Mouse (Mus musculus): Measurements from ENCODE around the gene Rps2.
"Not testable (repeated sequence)": the region's sequence is repeated elsewhere in the genome, so short reads cannot be mapped to it uniquely, and the experiment has no call there.

Gene Rps2

DNA sequence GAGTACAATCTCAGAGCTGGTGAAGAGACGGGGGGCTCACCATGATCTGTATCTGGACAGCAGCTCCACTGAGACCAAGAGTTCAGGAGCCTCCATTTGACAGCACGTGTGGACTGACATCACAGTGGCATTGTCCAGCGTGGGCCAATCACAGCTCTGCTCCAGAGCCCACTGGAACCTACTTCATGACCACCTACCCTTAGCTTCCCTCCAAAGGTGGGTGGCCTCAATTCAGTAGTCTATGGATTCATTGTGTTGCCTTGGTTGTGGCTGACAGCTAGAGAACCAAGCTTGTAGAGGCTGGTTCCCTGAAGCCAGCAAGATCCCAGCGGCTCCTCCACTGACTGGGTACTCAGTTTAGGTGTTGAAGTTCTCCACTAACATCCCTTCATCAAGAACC, at the start of gene Rps2, which contains the start of gene Rnf151:
TSS of gene Rps2 (plus strand) at position 174 of the 400 bp plus-strand sequence.
TSS of gene Rnf151 (minus strand) at position 121 of the 400 bp plus-strand sequence.
- no peak for DNase-seq (ENCODE audit: extremely low read depth, low read depth)

DNA sequence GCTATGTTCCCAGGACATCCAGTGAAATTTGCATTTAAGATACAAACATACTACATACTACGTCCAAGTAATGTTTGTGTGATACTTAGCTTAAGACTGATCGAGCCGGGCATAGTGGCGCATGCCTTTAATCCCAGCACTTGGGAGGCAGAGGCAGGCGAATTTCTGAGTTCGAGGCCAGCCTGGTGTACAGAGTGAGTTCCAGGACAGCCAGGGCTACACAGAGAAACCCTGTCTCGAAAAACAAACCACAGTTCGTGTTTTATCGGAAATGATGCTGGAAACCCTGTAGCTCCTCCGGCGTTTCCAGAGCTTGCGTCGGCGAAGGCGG, 48.7 kb upstream of the Rps2 start:
- DNase-seq (ENCODE audit: extremely low read depth, low read depth) = not testable (repeated sequence)

DNA sequence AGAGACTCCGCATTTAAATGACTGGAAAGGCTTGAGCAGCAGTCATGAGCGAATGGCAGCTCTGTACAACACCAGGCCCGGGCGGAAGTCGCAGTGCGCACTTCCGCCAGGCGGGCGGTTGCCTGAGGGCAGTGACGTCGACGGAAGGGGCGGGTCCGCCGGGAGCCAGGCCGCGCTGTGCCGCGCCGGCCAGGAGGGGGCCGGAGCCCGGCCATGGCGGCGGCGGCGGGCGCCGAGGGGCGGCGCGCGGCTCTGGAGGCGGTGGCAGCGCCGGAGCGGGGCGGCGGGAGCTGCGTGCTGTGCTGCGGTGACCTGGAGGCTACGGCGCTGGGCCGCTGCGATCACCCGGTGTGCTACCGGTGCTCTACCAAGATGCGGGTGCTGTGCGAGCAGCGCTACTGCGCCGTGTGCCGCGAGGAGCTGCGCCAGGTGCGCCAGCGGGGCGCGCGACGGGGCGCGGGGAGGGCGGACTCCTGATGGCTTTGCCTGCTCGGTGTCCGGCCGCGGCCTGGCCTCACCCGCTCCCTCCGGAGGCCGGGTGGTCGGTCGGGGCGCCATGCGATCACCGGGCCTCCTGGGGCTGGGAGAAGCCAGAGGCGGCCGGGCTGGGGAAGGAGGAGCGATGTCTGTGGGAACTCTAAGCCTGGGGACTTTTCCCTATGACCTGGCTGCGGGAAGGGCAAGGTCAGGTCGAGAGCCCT, 48.2 kb upstream of the Rps2 start, which contains the start of gene Zfp598:
TSS of gene Zfp598 (plus strand) at position 143 of the 701 bp plus-strand sequence.
- peak; percentile 83 for DNase-seq (ENCODE audit: extremely low read depth, low read depth)

DNA sequence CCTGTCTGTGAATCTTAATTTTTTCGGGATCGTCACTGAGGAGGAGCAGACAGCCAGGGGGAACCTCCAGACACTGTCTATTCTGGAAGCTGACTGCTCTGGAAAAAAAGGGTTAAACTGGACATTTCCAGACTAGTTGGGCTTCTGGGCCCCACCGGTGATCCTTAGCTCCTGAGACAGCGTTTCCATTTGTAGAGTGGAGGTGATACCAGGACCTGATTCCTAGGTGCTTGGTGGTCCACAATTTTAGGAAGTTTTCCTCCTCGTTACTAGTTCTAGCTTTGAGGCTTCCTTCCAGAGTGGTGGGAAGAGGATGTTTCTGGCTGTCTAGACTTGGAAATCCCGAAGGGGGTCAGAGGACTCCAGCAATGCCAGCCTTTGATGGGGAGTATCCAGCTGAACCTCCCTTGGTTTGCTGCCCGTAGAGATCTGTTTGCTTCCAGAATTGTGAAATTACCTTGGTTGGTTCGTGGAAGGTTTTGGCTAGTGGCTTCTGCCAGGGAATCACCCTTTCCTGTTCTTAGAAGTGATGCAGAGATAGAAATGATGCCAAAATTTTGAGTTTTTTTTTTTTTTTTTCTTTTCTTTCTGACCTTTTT, 47.6 kb upstream of the Rps2 start:
- DNase-seq (ENCODE audit: extremely low read depth, low read depth) = no peak

DNA sequence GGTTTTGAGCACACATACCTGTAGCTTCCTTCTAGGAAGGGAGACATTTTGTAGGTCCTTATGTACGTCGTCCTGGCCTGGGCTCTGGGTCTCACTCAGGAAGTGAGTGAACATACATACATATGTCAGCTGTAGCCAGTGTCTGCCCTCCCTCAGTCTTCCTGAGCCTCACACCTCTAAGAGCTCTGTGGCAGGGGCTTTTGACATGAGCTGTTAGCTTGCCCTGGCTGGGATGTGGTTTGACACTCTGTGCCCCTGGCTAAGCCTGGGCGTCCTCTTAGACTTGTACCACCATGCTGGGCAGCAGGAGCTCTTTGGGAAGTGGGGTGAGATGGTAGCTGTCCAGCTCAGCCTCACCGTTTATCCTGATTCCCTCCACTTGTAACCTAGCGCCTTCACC, 46.6 kb upstream of the Rps2 start:
- no peak for DNase-seq (ENCODE audit: extremely low read depth, low read depth)

DNA sequence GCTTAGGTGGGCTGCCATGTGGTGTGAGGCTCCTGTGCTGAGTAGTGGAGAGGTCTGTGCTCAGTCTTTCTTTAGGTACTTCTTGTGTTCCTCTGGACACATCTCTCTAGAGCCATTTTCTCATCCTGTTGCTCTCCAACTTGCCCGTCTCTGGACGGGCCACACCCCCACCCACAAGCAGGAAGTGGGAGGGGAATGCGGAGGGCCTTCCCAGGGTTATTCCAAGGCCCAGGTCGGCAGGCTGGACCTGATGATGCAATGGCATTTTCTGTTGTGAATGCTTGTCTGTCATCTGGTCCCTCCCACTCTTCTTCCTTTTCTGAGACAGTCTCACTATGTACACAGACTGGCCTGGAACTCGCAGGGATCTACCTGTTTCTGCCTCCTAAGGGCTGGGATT, 45.8 kb upstream of the Rps2 start:
- no peak for DNase-seq (ENCODE audit: extremely low read depth, low read depth)

DNA sequence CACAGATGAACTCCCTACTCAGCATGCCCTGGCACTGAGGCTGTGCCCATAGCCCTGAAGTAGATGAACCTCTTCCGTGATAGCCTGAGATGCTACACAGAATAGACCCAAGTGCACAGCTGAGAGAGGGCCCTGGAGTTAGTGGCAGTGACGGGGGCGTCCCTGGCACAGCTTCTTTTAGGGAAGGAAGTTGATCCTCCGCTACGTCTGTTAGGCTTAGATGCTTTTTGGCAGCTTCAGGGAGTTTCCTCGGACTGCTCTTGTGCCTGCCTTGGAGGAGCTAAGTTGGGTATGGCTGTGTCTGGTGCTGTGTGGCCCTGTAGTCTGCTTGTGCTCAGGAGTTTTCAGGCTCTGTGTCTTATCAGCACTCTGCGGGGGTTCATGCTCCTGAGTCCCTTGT, 43.6 kb upstream of the Rps2 start:
- no peak for DNase-seq (ENCODE audit: extremely low read depth, low read depth)

DNA sequence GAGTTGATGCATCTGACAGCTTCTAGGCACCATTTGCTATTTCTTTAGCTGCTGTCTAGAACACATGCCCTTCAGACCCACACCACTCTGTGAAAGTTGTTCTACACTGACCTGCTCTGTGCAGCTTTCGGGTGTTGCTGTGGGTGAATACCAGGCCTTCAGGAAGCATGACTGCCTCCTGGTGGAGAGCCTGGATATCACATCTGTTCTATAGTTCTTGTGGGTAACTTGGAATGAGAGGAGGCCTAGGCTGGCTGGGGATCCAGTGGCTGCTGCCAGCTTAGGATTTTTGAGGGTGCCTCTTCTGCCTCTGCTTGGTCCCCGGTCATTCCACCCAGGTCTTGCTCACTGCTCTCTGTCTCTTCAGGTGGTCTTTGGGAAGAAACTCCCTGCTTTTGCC, 41.7 kb upstream of the Rps2 start:
- peak; percentile 56 for DNase-seq (ENCODE audit: extremely low read depth, low read depth)

DNA sequence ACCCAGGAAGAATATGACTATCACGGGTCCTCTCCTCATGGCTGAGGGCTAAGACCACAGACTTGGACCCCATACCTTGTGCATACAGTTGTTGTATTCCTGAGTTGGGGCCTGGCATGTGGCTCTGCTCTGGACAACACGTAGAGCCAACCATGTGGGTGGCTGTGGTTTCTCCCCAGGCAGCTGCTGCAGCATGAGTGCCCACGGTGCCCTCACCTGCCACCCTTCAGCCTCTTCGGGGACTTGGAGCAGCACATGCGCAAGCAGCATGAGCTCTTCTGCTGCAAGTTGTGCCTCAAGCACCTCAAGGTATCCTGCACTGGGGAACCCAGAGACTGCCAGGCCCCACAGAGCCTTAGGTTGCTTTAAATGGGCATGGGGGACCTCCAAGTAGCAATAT, 41.0 kb upstream of the Rps2 start:
- no peak for DNase-seq (ENCODE audit: extremely low read depth, low read depth)

DNA sequence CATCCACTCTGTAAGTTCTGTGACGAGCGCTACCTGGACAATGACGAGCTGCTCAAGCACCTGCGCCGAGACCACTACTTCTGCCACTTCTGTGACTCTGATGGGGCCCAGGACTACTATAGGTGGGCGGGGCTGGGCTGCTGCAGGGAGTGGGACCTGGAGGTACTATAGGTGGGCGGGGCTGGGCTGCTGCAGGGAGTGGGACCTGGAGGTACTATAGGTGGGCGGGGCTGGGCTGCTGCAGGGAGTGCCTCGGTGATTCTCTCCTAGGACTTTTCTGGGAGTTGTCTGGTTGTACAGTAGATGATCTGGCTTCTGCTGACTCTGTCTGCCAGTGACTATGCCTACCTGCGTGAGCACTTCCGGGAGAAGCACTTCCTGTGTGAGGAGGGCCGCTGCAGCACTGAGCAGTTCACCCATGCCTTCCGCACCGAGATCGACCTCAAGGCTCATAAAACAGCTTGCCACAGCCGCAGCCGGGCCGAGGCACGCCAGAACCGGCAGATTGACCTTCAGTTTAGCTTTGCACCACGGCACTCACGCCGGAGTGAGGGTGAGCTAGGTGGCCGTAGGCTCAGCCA, 40.3 kb upstream of the Rps2 start:
- no peak for DNase-seq (ENCODE audit: extremely low read depth, low read depth)

DNA sequence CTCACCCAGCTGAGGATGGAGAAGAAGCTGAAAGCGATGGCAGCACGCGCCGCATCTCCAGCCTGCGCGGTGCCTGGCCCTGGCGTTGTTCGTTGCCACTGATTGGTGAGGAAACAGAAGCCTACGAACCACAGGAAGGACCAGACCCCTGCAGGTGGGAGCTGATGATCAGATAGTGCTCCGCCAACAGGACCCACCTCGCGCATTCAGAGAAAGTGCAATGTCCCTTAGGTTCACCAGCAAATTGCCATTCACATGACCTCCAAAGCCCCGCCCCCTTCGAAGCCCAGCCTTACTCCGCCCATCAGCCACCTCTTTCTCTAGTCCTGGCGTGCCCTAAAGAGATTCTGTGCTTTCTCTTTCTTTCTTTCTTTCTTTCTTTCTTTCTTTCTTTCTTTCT, 31.4 kb upstream of the Rps2 start:
- peak; percentile 36 for DNase-seq (ENCODE audit: extremely low read depth, low read depth)

DNA sequence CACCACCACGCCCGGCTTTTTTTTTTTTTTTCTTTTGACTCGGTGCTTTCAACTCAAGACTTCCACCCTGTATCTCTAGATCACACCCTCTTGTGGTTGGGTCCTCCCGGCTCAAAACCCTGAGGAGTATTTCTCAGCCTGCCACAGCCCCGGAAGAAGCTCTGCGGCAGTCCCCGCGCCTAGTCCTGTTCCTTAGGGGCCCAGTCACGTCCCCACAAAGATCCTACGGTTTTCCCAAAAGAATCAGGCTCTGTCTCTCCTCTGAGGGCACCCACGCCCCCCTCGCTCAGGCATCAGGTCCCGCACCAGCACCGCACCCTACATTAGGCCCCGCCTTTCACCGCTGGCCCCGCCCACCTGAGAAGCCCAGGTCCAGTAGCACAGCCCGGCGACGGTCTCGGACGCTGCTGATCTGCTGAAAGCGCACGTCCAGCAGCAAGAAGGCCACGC, 30.7 kb upstream of the Rps2 start:
- DNase-seq (ENCODE audit: extremely low read depth, low read depth) = peak; percentile 76

DNA sequence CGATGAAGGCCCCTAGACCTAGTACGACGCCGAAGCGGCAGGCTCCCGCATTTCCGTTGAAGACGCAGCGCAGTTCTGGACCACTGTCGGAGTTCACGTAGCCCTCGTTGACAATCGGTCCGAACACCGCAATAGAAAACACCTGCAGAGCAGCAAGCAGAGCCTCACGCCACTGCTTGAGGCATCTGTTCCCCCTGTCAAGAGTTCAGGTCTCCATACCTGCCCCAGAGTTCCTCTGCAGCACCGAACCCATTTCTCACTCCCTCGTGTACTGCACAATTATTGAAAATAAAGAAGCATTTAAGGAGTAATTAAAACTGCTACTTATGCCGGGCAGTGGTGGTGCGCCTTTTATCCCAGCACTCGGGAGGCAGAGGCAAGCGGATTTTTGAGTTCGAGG, 30.3 kb upstream of the Rps2 start:
- DNase-seq (ENCODE audit: extremely low read depth, low read depth) = no peak

DNA sequence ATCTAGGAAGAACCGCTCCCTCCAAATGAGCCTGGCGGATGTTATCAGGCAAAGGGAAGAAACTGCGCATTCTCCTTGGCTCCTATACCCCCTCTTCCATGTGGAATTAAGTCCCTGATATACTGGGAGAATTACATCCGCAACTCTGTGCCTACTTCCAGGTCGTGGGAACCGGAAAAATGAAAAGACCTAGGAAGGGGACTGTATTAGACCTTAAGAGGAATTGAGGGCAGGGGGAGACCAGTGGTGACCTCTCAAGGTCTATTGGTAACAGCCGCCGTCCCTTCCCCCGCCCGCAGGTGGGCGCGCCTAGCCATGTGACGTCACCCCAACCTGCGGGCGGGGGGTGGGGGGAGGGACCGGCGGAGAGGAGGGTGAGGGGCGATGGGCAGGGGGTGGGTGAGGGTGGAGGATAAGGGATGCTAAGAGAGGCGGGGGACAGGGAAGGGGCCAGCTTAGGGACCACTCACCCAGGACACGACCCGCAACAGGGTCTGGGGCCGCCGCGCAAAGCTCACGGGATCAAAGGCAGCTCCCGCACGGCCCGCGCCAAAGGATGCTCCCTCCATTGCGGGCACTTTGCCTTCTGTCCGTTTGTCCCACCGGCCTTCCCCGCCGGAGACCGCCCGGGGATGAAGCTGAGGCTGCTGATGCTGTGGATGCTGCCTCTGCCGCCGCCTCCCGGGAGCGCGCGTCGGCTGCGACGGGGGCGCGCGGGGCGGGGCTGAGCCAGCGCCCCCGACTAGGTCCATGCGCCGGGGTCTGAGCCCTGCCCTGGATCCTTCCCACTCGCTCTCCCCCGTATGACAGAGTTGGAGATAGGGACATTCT, 28.4 kb upstream of the Rps2 start, which contains the start of gene Syngr3:
TSS of gene Syngr3 (minus strand) at position 705 of the 831 bp plus-strand sequence.
- no peak for DNase-seq (ENCODE audit: extremely low read depth, low read depth)

DNA sequence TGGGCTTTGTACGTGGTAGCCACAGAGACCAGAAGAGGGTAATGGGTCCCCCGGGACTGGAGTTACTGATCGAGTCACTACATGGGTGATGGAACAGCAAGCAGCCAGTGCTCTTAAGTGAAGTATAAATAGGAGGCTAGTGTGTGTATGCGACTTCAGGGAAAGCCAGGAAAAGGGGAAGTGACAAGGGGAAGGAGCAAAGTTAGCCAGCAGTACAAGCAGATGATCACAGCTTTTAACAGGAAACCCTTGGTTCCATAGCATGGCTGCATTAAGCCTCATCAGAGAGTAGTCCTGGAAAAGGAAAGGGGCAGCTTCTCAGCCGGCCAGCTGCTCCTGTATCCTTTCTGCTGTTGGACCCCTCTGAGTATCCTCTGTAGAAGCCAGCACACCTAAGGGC, 25.5 kb upstream of the Rps2 start:
- peak; percentile 33 for DNase-seq (ENCODE audit: extremely low read depth, low read depth)

DNA sequence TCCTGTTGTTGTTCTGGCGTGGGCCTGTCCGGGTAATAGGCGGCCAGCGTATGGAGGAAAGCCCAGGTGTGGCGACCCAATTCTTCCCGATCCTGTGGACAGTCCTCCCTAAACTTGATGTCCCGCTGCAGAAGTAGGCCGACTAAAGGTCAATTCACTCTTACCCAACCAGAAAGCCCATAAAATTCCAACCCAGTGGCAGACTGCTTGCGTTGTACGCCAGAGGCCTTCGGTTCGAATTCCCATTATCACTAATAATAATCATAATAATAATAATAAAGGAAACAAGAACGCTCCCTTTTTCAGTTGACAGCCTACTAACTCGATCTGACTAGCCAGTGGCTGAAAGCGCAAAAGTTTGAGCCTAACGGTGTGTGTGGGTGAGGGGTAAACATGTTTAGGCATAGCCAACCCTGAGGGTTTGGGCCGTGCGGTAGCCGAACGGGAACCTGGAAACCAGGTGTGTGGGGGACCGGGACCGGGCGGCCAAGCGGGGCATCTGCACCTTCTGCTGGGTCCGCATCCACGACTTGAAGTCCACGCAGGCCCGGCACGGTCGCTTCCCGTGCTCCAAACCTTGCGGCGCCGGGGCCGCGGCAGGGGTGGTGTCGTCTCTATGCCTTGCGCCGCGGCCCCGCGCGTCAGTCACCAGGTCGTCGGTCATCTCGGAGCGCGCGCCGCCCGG, 22.4 kb upstream of the Rps2 start:
- no peak for DNase-seq (ENCODE audit: extremely low read depth, low read depth)

DNA sequence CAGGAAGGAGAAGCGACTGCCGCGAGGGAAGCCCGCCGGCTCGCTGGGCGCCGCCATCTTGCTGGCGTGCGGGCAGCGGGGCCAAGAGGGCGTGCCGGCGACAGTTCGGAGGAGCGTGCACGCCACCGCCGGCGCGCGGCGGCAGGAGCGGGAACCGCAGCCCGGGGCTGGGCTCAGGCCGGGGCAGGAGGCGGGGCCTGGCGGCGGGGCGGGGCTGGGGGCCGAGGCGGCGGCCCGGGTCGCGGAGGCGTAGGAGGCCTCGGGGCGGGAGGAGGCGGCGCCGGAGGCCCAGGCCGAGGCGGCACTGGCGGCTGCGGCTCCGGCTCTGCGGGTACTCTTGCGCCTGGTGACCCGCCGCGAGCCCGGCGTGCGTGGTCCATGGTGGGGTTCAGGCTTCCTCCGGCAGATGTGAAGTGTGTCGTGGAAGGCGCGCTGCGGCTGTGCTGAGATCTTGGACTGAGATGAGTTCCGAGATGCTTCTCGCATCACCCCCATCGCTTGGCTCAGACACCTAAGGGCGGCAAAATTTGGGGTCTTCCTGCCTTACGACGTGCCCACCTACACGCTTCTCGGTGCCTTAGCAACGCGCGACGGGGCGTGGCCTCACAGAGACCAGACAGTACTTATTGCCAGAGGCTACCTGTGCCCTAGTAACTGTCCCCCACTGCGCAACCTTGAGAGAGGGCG, 21.8 kb upstream of the Rps2 start, which contains the start of the genes Gfer and Noxo1:
TSS of gene Gfer (minus strand) at position 146 of the 687 bp plus-strand sequence.
TSS of gene Noxo1 (plus strand) at position 224 of the 687 bp plus-strand sequence.
- peak; percentile 33 for DNase-seq (ENCODE audit: extremely low read depth, low read depth)

DNA sequence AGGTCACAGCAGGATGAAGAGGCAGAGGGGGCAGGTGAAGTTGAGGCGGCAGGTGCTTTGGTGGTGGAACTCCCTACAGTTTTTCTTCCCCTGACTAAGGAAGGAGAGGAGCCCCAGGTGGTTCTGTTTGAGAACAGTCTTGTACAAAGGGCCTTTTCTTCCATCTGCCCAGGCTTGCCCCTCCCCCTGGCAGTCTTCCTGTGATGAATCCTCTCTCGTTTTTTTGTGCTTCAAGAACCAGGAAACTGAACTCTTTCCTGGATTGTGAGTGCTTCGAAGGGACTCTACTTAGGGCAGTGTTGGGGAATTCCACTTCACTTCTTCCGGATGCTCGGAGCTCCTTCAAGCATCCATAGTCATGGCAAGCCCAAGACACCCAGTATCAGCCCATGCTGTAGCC, 19.9 kb upstream of the Rps2 start:
- no peak for DNase-seq (ENCODE audit: extremely low read depth, low read depth)

DNA sequence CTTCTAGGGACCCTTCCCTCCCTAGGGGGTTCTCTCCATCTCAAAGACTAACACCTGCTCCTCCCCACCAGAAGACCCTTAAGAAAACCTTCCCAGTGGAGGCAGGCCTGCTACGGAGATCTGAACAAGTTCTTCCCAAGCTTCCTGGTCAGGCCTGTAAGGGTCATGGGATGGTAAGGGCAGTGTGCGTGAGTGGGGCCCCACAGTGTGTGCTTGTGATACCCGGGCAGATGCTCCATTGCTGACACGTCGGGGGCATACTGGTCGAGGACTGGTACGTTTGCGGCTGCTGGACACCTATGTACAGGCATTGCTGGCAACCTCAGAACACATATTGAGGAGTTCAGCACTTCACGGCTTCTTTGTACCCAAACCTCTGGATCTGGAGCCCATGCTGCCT, 19.2 kb upstream of the Rps2 start:
- no peak for DNase-seq (ENCODE audit: extremely low read depth, low read depth)

DNA sequence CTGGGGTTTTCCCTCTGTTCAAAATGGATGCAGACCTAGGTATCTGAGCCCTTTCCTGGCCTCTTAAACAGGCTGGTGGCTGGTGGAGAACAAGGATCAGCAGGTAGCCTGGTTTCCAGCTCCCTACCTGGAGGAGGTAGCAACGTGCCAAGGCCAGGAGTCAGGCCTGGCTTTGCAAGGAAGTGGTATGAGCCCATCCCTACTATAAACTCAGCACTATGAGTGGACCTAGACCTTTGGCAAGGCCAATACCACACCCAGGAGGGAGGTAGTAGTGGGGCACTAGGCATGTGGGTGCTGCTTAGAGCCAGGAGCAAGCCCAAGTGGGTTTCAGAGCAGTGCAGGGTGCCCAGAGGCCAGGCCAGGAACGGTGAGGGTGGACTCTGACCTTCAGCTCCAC, 18.4 kb upstream of the Rps2 start:
- DNase-seq (ENCODE audit: extremely low read depth, low read depth) = no peak

All from MEL-GATA-1-ER (cell line).